Comparison of ENCODE assay signal across 9 mouse cellular contexts in the genomic region with DNA sequence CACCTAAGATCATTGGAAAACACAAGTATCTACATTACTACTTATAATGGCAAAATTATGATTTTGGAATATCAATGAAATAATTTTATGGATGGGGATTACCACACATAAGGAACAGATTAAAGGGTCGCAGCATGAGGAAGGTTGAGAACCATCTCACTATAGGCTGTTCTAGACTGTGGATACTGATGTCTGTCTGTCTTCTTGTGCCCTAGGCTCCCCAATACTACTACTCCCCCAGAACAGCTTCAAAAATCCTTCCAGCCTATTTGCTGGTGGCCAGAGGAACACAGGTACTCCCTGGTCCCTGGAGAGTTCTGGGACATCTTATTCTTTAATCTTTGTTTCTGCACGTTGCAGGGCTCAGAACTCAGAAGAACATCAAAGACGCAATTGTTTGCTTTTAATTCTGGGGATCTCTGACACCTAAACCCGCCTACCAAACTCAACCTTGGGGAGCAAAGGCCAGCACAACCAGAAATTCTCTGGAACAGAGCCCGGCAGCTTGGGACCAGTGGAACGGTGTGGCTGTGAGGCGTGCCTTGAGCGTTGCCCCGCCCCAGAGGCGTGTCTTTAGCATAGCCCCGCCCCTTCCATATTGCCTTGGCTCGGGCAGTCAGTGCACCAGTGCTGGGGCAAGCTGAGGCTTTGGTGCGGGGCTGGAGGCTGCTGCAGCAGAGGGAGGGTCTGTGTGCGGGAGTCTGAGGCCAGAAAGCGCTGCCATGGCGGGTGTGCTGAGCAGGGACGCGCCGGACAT. TPM values are rescaled to one million over a fixed set of nuclear protein-coding genes. Genes with fewer than 3 reads are reported as not detected.
DNase-seq lines count a peak whose midpoint lies in the region; ATAC-seq and TF ChIP-seq lines count a peak whose summit lies in the region.
"Had no signal": no experiment of that assay in that cellular context is flagged by ENCODE, and none has a peak within 500 bp of the region (broad histone marks: within the 10 kb centered on the region; RNA-seq: fewer than 3 reads in every experiment).

A gene (plus strand): TSS at position 576 of the 757 bp plus-strand sequence.

- H3K36me3 ChIP-seq in embryonic facial prominence, embryonic 15.5 days = no peaks in the 10 kb centered on the region
- no peaks in the 10 kb centered on the region for H3K36me3 ChIP-seq in limb, embryonic 14.5 days (ENCODE audit: control insufficient read depth, insufficient read depth, low read length)
- no peaks in the 10 kb centered on the region for H3K36me3 ChIP-seq in midbrain, postnatal 0 days (ENCODE audit: insufficient read depth, low read length)

- H3K27me3 ChIP-seq in embryonic facial prominence, embryonic 15.5 days = no peaks in the 10 kb centered on the region
- no peaks in the 10 kb centered on the region for H3K27me3 ChIP-seq in limb, embryonic 14.5 days (ENCODE audit: control insufficient read depth, insufficient read depth, low read length)
- H3K27me3 ChIP-seq in midbrain, postnatal 0 days (ENCODE audit: insufficient read depth, low read length) = no peaks in the 10 kb centered on the region

- 0 out of 2 replicates have a peak within 1 kb of the TSS, but pooled peaks have one; percentile 17 for H3K27ac ChIP-seq in embryonic facial prominence, embryonic 15.5 days (replicated peaks)
- H3K27ac ChIP-seq in limb, embryonic 14.5 days (replicated peaks; ENCODE audit: low read depth, low read length) = no peak within 1 kb of the TSS
- no peak within 1 kb of the TSS for H3K27ac ChIP-seq in midbrain, postnatal 0 days (ENCODE audit: low read depth, low read length)

- 5% methylated on average over 19 of the region's 19 CpGs for WGBS in embryonic facial prominence, embryonic 15.5 days
- WGBS in limb, embryonic 14.5 days = 7% methylated on average over 16 of the region's 19 CpGs
- 5% methylated on average over 19 of the region's 19 CpGs for WGBS in midbrain, postnatal 0 days

- H3K4me2 ChIP-seq in embryonic facial prominence, embryonic 15.5 days (replicated peaks) = peak within 1 kb of the TSS; percentile 91
- peak within 1 kb of the TSS; percentile 83 for H3K4me2 ChIP-seq in limb, embryonic 14.5 days (replicated peaks; ENCODE audit: low read depth, low read length, severe bottlenecking)
- H3K4me2 ChIP-seq in midbrain, postnatal 0 days (ENCODE audit: low read depth, low read length, poor library complexity, severe bottlenecking) = peak within 1 kb of the TSS; percentile 97

- peak; percentile 95 for ATAC-seq in embryonic facial prominence, embryonic 15.5 days (ENCODE audit: insufficient number of reproducible peaks, low FRiP score, low TSS enrichment, low read depth)
- ATAC-seq in limb, embryonic 14.5 days (ENCODE audit: low FRiP score, low read depth) = peak; percentile 98
- ATAC-seq in midbrain, postnatal 0 days (ENCODE audit: low FRiP score) = peak; percentile 97

- H3K4me1 ChIP-seq in embryonic facial prominence, embryonic 15.5 days = no peaks in the 10 kb centered on the region
- no peaks in the 10 kb centered on the region for H3K4me1 ChIP-seq in limb, embryonic 14.5 days (ENCODE audit: control insufficient read depth, insufficient read depth, low read length)
- 0 out of 2 replicates have a peak, but pooled peaks cover 3% of the 10 kb centered on the region for H3K4me1 ChIP-seq in midbrain, postnatal 0 days (ENCODE audit: insufficient read depth, low read length)

- TF ChIP-seq CTCF in midbrain, postnatal 0 days (IDR thresholded peaks at IDR 0.05) = no peak

- H3K9ac ChIP-seq in embryonic facial prominence, embryonic 15.5 days = peak within 1 kb of the TSS; percentile 47
- H3K9ac ChIP-seq in limb, embryonic 14.5 days (ENCODE audit: low read depth, low read length, severe bottlenecking) = peak within 1 kb of the TSS; percentile 73
- H3K9ac ChIP-seq in midbrain, postnatal 0 days (replicated peaks; ENCODE audit: low read length, poor library complexity, severe bottlenecking) = peak within 1 kb of the TSS; percentile 66

- TF ChIP-seq POLR2A in limb, embryonic 14.5 days (IDR thresholded peaks at IDR 0.05; ENCODE audit: borderline replicate concordance, extremely low read depth, insufficient read depth, insufficient read length) = no peak

- no peaks in the 10 kb centered on the region for H3K9me3 ChIP-seq in embryonic facial prominence, embryonic 15.5 days (replicated peaks)
- no peaks in the 10 kb centered on the region for H3K9me3 ChIP-seq in limb, embryonic 14.5 days (ENCODE audit: control insufficient read depth, low read length)
- no peaks in the 10 kb centered on the region for H3K9me3 ChIP-seq in midbrain, postnatal 0 days (ENCODE audit: low read length)

- peak; percentile 4 to 5 for DNase-seq in thymus, adult 18-20 months
- no peak for DNase-seq in thymus, postnatal 14 days
- DNase-seq in heart, adult 8-10 months (ENCODE audit: low spot score) = peak; percentile 39
- DNase-seq in kidney, adult 9 months = peak; percentile 94
- peak; percentile 88 for DNase-seq in limb, embryonic 14.5 days (ENCODE audit: low spot score)
- DNase-seq in midbrain, postnatal 0 days (ENCODE audit: low spot score) = peak; percentile 84
- peak; percentile 90 for DNase-seq in testis, postnatal 10 days (ENCODE audit: low spot score)

- H3K4me3 ChIP-seq in embryonic facial prominence, embryonic 15.5 days (replicated peaks) = peak within 1 kb of the TSS; percentile 68
- H3K4me3 ChIP-seq in limb, embryonic 14.5 days (replicated peaks; ENCODE audit: low read length) = peak within 1 kb of the TSS; percentile 71
- H3K4me3 ChIP-seq in midbrain, postnatal 0 days (ENCODE audit: low read depth, low read length) = peak within 1 kb of the TSS; percentile 72

RNA-seq across cellular contexts. Expression of the gene that starts here (rescaled TPM):
- polyA plus RNA-seq in embryonic facial prominence, embryonic 15.5 days (2015; fragmentation: Nextera tagmentation; extraction: Ambion mirVana) = 9.5 and 9.8 TPM in 2 replicates
- total RNA-seq in heart, adult 8-10 months (2022) = 1 to 10 TPM; 5.1 to 9.3 (median 7.1) TPM
- polyA plus RNA-seq in limb, embryonic 14.5 days (2012; rRNA removed) = 2.8 and 3.1 TPM in 2 replicates
- 5.2 and 6.4 TPM in 2 replicates for polyA plus RNA-seq in limb, embryonic 14.5 days (2014; fragmentation: Nextera tagmentation; extraction: Ambion mirVana)
- total RNA-seq in midbrain, postnatal 0 days (2014; rRNA removed) = 4.5 and 5.9 TPM in 2 replicates
- polyA plus RNA-seq in midbrain, postnatal 0 days (2015; fragmentation: Nextera tagmentation; extraction: Ambion mirVana) = 3.5 and 3.6 TPM in 2 replicates
- total RNA-seq: MEL had no signal
